Mouse (Mus musculus) c-Kit-positive CD71-positive TER-119-negative erythroid progenitor cells, embryonic 14.5 days (primary cell): ENCODE results near the gene Sdk1.
A peak's percentile ranks its signal among the peaks of the same experiment; 100 is the strongest.

Source experiments
- DNase-seq: peaks from one replicate; pipeline ENCODE4 v3.0.0-alpha.2; 2013; ENCODE audit warnings: low read depth

Gene Sdk1

GRCm38 (mm10) chr5:141897481-141897880 lies 656.2 kb downstream of the Sdk1 start:
- no peak for DNase-seq

GRCm38 (mm10) chr5:141899751-141900150 lies 658.5 kb downstream of the Sdk1 start:
- DNase-seq, result no peak

GRCm38 (mm10) chr5:141902544-141903250 lies 661.4 kb downstream of the Sdk1 start:
- DNase-seq, result no peak

DNA sequence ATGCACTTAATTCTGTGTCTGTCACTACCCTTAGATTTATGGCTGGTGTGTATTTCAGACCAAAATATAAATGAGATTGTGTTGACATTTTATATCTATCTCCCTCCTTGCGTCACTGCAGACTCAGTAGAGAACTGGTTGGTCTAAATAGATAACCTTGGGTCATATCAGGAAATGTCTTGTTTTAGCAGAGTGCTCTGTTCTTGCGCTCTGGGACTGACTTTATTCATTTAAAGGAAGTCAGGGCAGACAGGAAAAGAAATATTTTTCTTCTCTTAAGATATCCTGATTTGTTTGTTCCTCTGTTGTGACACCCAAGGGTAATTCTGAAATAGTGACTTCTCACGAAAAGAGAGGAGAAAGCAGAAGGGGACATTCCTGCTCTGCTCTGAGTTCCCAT lies 669.2 kb downstream of the Sdk1 start:
- DNase-seq, result no peak

- no peak for DNase-seq
These were observed 669.6 kb downstream of the Sdk1 start for GRCm38 (mm10) chr5:141910886-141911285.

- DNase-seq, result no peak
These were observed 671.6 kb downstream of the Sdk1 start for GRCm38 (mm10) chr5:141912881-141913280.

GRCm38 (mm10) chr5:141916954-141917353 lies 675.7 kb downstream of the Sdk1 start:
- no peak for DNase-seq

DNA sequence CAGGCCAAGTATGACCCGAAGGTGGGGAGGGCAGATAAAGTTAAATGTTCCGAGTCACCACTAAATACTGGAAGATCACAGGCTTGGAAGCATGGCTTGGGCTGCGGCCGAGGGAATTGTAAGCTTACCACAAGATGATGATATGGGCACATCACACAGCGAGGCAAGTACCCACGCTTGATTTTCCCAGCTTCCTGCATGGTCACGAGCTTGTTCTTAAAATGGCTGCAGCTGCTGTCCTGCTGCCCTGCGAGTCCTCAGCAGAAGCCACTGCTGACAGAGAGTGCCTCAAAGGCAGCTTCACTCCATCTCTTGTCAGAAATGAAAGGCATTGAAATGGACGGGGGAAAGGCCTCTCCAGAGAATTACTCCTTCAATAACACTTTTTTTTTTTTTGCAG lies 697.7 kb downstream of the Sdk1 start:
- no peak for DNase-seq

DNA sequence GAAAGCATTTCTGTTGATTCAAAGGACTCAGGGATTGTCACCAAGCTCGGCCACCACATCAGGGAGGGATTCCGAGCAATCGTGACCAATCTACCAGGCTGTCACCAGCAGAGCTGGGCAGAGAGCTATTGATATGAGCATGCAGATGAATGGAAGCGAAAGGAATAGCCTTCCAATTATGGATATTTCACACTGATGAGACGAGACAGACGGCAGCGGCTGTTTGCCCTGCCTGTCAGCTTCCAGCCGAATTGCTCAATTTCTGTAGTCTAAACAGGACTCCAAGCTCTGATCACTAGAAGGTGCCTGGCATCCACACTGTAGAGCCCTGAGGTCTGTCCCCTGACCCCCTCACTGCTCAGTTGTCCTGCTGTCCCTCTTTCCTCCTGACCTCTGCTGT lies 699.3 kb downstream of the Sdk1 start:
- no peak for DNase-seq

DNA sequence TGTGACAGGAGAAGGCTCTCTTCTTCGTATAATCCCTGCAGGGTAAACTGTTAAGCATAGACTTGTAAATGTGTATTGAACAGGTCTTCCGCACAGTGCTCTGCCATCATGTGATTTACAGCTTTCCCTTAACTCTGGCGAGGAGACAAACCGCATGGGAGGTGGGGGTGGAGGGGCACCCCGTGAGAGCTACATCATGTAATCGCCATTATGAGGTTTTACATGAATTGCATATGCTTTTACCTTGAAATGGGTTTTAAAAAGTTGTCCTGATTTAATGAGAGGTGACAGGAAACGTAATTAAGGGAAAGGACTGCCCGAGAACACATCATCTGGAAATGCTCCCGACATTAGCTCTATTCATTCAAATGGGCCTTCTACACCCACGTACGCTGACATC lies 709.5 kb downstream of the Sdk1 start:
- no peak for DNase-seq

- DNase-seq, result no peak
These were observed 711.0 kb downstream of the Sdk1 start for GRCm38 (mm10) chr5:141952270-141952669.

DNA sequence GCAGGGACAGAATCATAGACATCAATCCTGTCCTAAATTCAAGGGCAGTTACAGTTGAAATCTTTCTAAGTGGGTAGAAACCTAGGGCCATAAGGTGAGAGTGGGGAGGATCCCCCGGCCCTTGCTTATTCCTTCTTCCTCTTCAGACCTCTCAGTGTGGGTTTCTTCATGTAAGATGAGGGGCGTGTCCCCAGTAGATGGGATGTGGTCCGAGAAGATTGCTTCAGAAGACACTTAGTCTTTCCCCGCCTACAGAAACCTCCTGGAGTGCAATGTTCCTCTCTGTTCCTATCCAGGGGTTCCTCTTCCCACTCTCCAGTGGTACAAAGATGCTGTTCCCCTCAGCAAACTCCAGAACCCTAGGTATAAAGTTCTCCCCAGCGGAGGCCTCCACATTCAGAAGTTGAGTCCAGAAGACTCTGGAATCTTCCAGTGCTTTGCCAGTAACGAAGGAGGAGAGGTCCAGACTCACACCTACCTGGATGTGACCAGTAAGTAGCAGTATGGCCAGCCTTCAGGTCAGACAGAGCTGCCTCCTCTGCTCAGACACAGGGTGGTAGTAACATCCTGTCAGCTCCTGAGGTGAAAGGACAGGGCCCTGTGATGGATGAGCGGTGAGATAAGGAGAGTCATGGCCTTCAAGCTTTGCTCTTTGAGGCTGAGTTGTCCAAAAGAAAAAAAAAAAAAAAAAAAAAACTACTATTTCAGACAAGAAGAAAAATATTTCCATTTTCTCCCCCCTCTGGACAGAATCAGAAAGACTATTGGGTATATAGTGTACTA lies 711.6 kb downstream of the Sdk1 start:
- DNase-seq, result no peak

DNA sequence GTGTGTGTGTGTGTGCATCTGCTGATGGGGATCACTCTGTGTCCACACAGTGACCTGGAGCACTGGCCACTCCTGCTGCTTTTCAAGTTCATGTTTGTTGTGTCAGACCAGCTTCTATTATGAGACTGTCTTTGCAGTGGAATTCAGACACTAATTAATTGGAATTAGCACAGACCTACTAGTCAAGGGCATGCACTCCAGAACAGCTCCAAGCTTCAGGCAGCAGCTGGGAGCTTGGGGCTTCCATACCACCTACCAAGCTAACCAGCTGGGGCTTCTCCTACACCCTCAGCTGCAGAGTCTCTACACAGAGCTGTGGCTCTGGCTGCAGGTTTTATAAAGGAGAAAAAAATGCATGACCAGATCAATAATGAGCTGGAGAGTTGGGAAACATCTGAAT lies 729.8 kb downstream of the Sdk1 start:
- no peak for DNase-seq

- DNase-seq, result no peak
These were observed 738.2 kb downstream of the Sdk1 start for GRCm38 (mm10) chr5:141979511-141979910.

- DNase-seq, result no peak
These were observed 739.5 kb downstream of the Sdk1 start for GRCm38 (mm10) chr5:141980746-141981145.

DNA sequence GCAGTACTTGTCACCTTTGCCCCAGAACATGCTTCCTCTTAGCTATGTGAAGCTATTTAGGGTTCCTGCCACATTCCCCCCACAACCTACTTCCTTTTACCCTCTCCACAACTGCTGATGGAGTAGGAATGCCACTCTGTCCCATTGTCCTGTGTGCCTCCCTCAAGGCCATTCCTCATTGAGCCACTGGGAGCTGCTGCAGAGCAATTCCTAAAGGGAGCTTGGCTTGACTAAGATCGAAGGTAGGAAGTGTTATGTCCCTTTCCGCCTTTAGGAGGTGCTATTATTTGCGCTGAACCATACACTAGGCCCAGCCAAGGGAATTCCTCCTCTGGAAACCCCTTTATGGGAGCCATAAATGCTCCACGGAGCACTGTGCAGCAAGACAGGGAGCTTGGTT lies 743.0 kb downstream of the Sdk1 start:
- no peak for DNase-seq

- DNase-seq, result peak; percentile 37
These were observed 743.7 kb downstream of the Sdk1 start for GRCm38 (mm10) chr5:141985003-141985402.

GRCm38 (mm10) chr5:141985551-141985950 lies 744.3 kb downstream of the Sdk1 start:
- no peak for DNase-seq

GRCm38 (mm10) chr5:141987287-141987799 lies 746.1 kb downstream of the Sdk1 start:
- DNase-seq, result no peak

GRCm38 (mm10) chr5:141988685-141989084 lies 747.4 kb downstream of the Sdk1 start:
- no peak for DNase-seq

DNA sequence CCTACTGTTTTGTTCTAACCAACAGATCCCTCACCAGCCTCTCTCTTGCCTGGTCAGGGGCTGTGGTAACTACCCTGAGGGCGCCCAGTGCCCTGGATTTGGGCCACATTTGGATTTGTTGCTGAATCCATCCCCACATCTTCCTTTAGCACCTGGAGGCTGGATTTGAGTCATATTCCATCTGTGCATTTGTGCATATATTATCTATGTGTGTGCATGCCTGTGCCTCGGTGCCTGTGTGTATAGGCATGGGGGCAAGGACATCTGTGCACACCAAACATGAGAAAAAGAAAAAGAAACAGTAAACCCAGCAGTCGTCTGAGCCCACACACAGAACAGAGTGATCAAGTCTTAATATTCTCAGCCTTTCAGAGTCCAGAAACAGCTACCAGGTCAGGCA lies 752.9 kb downstream of the Sdk1 start:
- DNase-seq, result no peak

- DNase-seq, result no peak
These were observed 759.0 kb downstream of the Sdk1 start for GRCm38 (mm10) chr5:142000247-142000646.

- DNase-seq, result no peak
These were observed 759.8 kb downstream of the Sdk1 start for GRCm38 (mm10) chr5:142001131-142001530.
